Mouse (Mus musculus) large intestine, adult 2 months (tissue): ENCODE results near the gene Gm17720. TPM values are rescaled to one million over a fixed set of nuclear protein-coding genes. Genes with fewer than 3 reads are reported as not detected.

ENCODE experiments used
- DNase-seq: peaks from one replicate; pipeline ENCODE4 v3.0.0-alpha.2; 2012; ENCODE audit warnings: low read depth, low spot score
- WGBS: fragments of 180-500 bp; shearing (Covaris S2); methylation state at CpG from one replicate; pipeline ENCODE4 v1.1.7; 2018; 5-methylcytosine and 5-hydroxymethylcytosine counted together
- polyA plus RNA-seq: library from polyadenylated mRNA; depleted of rRNA; stranded (reverse); fragments of >200 nt; gene quantifications from 2 replicates; pipeline ENCODE4 v1.2.3, GENCODE M21; 2012; rRNA removed

The Gm17720 gene
- polyA plus RNA-seq, result not detected in 2 replicates

GRCm38 (mm10) chr8:110102653-110103052 is at the start of gene Gm17720:
TSS of gene Gm17720 (minus strand) at chr8:110102753.
- 72% methylated on average over 3 of the region's 3 CpGs for WGBS

GRCm38 (mm10) chr8:110145538-110145937 is 43.0 kb upstream of the Gm17720 start:
- WGBS, result 2% methylated on average over 4 of the region's 4 CpGs
- DNase-seq, result peak; percentile 13

More at GRCm38 (mm10) chr8:110102653-110103052, at the start of gene Gm17720:
- DNase-seq, result no peak

GRCm38 (mm10) chr8:110140770-110141169 is 38.2 kb upstream of the Gm17720 start:
- no peak for DNase-seq
- 66% methylated on average over 4 of the region's 4 CpGs for WGBS

GRCm38 (mm10) chr8:110140156-110140555 is 37.6 kb upstream of the Gm17720 start:
- WGBS, result 65% methylated on average over 3 of the region's 3 CpGs
- no peak for DNase-seq

GRCm38 (mm10) chr8:110135515-110135914 is 33.0 kb upstream of the Gm17720 start:
- 69% methylated on average over 7 of the region's 7 CpGs for WGBS
- no peak for DNase-seq

GRCm38 (mm10) chr8:110134236-110134635 is 31.7 kb upstream of the Gm17720 start:
- WGBS, result 89% methylated on average over 8 of the region's 8 CpGs
- DNase-seq, result no peak

GRCm38 (mm10) chr8:110130537-110130936 is 28.0 kb upstream of the Gm17720 start:
- WGBS, result 11% methylated on average over 13 of the region's 13 CpGs
- peak; percentile 40 for DNase-seq

GRCm38 (mm10) chr8:110119715-110120114 is 17.2 kb upstream of the Gm17720 start:
- 39% methylated on average over 6 of the region's 6 CpGs for WGBS
- DNase-seq, result no peak

GRCm38 (mm10) chr8:110101676-110102075 is 877 bp downstream of the Gm17720 start:
- DNase-seq, result no peak
- 87% methylated on average over 15 of the region's 15 CpGs for WGBS

- no peak for DNase-seq
- 85% methylated on average over 12 of the region's 12 CpGs for WGBS
These were observed 1.6 kb downstream of the Gm17720 start, which contains the start of gene Gm21964 for GRCm38 (mm10) chr8:110100907-110101306. TSS of gene Gm21964 (plus strand) at chr8:110101207.

- no peak for DNase-seq
- WGBS, result 21% methylated on average over 1 of the region's 1 CpGs
These were observed 10.7 kb downstream of the Gm17720 start for GRCm38 (mm10) chr8:110091869-110092268.

GRCm38 (mm10) chr8:110082416-110083105 is 20.0 kb downstream of the Gm17720 start:
- 88% methylated on average over 11 of the region's 11 CpGs for WGBS
- DNase-seq, result no peak

GRCm38 (mm10) chr8:110079282-110080221 is 23.0 kb downstream of the Gm17720 start, which contains the start of gene Zfp612:
TSS of gene Zfp612 (plus strand) at chr8:110079746.
- no peak for DNase-seq
- 6% methylated on average over 54 of the region's 54 CpGs for WGBS

- WGBS, result 82% methylated on average over 8 of the region's 8 CpGs
- DNase-seq, result no peak
These were observed 28.1 kb downstream of the Gm17720 start for GRCm38 (mm10) chr8:110074496-110074895.

- 11% methylated on average over 9 of the region's 9 CpGs for WGBS
- DNase-seq, result peak; percentile 77
These were observed 31.0 kb downstream of the Gm17720 start for GRCm38 (mm10) chr8:110071600-110071999.

GRCm38 (mm10) chr8:110069706-110070105 is 32.8 kb downstream of the Gm17720 start:
- no peak for DNase-seq
- 74% methylated on average over 4 of the region's 4 CpGs for WGBS

GRCm38 (mm10) chr8:110065676-110066075 is 36.9 kb downstream of the Gm17720 start:
- no peak for DNase-seq
- 85% methylated on average over 4 of the region's 4 CpGs for WGBS

- WGBS, result 35% methylated on average over 18 of the region's 18 CpGs
- no peak for DNase-seq
These were observed 37.8 kb downstream of the Gm17720 start for GRCm38 (mm10) chr8:110064606-110065365.

GRCm38 (mm10) chr8:110064161-110064560 is 38.4 kb downstream of the Gm17720 start:
- peak; percentile 69 for DNase-seq
- 29% methylated on average over 9 of the region's 9 CpGs for whole genome bisulfite sequencing

GRCm38 (mm10) chr8:110058207-110058606 is 44.3 kb downstream of the Gm17720 start:
- WGBS, result 75% methylated on average over 8 of the region's 8 CpGs
- no peak for DNase-seq
